Mouse (Mus musculus): Measurements from ENCODE around the gene Lrp2bp.

Gene Lrp2bp

GRCm38 (mm10) chr8:46024392-46024791 is 25.3 kb downstream of the Lrp2bp start:
- no peak for DNase-seq (ENCODE audit: low read depth, low spot score)

GRCm38 (mm10) chr8:46036217-46036616 is 37.1 kb downstream of the Lrp2bp start:
- DNase-seq (ENCODE audit: low read depth, low spot score) = no peak

- no peak for DNase-seq (ENCODE audit: low read depth, low spot score)
These were observed 40.6 kb downstream of the Lrp2bp start for GRCm38 (mm10) chr8:46039666-46040065.

GRCm38 (mm10) chr8:46040260-46040659 is 41.2 kb downstream of the Lrp2bp start:
- DNase-seq (ENCODE audit: low read depth, low spot score) = no peak

GRCm38 (mm10) chr8:46072798-46073197 is 73.7 kb downstream of the Lrp2bp start:
- DNase-seq (ENCODE audit: low read depth, low spot score) = no peak

- no peak for DNase-seq (ENCODE audit: low read depth, low spot score)
These were observed 74.5 kb downstream of the Lrp2bp start for GRCm38 (mm10) chr8:46073540-46074140.

- DNase-seq (ENCODE audit: low read depth, low spot score) = no peak
These were observed 76.1 kb downstream of the Lrp2bp start for GRCm38 (mm10) chr8:46075223-46075622.

- DNase-seq (ENCODE audit: low read depth, low spot score) = no peak
These were observed 79.8 kb downstream of the Lrp2bp start for GRCm38 (mm10) chr8:46078866-46079265.

Data from c-Kit-negative CD71-positive TER-119-positive erythroid progenitor cells, embryonic 14.5 days (primary cell).